Mouse (Mus musculus): ENCODE data around the gene Lgr5. TPM values are rescaled to one million over a fixed set of nuclear protein-coding genes. Genes with fewer than 3 reads are reported as not detected.

The Lgr5 gene
- polyA plus RNA-seq, 1 experiment, result 0.95 TPM

DNA sequence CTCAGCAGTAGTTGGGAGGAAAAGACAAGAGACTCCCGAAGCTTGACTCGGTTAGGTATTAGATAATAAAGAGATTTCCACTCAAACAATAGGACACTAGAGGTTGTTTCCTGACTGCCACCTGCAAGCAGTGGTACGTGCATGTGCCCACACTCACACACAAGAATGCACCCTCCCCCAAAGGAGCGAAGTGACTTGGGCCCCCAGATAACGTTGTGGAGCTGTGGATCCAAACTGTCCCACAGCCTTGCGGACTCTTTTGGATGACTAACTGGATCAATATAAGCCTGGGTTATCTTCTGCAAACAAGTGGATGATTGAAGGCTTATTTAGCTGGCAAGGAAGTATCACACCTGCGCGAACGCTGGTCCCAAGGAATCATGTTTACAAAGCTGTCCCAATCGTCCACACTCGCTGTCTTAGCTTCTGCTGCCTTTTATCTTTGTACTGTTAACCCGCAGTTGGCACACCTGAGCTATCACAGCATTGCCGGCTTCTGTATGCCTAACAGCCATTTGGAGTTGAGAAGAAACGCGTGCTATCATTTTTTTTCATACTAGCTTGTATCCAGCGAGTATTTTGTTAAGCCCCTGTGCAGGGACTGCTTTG is 81.8 kb downstream of the Lgr5 start:
- no peak for DNase-seq (ENCODE audit: low read depth)

DNA sequence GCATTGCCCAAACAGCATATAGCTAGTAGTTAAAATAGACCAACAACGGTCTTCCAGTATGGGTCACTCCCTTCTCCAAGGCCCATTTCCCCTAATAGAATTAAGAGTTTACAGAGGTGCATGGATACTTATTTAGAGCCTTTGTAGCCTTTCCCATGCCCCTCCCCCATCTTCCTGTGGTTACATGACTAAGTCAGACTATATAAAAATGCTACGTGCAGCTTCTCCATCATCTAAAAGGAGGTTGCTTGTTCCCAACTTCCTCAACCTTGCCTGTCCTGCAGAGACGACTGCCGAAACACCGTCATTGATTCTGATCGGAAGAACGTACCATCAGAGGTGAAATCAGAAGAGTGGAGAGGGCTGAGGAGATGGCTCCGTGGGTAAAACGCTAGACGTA is 82.4 kb downstream of the Lgr5 start:
- DNase-seq (ENCODE audit: low read depth), result no peak

DNA sequence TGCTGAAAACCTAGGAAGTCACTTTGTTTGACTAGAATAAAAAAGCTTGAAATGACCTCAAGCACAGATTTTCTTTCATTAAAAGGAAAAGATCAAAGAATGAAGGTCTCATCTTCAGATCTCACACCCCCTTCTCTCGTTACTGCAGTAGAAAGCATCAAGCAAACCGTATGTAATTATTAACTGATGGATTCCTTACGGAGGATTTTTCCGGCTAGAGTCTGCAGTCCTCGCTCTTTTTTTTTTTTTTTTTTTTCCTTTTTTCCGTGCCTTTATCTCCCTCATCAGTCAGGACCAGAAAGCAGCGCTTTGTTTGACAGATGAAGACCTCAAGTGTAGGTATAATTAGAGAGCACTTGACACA is 93.8 kb downstream of the Lgr5 start:
- DNase-seq (ENCODE audit: low read depth), result no peak

DNA sequence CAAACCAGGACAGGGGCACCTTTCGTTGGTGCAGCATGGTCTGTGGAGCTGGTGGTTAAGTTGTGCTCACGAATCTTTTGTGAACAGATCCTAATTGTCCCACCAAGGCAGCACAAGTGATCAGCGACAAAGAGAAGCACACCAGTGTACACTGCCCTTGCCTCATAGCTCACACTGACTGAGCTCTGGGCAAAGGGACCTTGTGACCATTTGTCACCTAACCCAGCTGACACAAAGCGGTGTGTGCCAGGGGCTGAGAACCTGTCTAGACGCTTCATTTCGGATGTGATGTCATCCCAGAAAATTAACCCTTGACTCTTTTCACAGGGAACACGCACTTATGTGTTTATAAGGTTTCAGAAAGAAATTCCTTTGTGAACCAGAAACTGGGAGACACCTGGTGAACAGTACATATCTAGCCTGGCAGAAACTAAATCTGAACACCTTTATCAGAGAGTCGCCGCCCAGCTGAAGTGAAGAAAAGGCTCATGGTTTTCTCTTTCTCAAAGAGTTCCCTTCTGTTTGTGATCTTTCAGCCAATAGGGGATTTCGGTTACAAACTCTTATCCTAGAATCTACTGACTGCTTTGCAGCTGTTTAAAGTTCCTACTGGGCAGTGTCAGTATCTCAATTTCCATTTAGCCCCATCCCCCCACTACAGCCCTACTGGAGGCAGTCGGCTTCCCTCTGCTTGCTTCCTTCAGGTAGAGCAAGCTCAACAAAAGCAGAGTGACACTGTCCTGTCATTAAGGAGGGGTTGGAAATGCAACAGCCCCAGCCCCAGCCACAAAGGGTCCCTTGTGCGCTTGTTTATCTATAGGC is 94.4 kb downstream of the Lgr5 start:
- DNase-seq (ENCODE audit: low read depth), result no peak

DNA sequence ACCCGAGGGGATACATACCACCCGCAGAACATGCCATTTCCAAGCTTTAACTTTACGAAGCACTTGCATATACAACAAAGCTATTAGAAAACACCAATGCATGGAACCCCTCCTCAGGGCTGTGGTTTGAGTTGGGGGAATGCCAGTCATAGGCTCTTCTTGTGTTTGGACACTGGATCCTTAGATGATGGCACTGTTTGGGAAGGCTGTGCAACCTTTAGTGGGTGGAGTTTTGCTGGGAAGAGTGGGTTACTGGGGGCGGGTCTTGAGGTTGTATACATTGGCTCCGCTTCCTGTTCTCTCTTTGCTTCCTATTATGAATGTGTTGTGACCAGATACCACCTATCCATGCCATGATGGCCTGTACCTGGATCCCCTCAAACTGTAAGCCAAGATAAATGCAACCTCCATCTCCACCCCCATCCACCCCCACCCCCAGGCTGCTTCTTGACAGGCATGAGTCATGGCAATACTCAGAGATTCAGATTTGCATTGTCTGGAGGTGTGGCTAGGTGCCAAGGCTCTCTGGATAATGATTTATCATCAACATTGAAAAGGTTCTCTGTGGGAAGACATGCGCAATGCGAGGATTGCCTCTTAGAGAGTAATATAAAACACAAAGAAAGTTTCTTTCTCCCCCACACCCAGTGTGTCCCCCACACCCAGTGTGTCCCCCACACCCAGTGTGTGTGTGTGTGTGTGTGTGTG is 95.6 kb downstream of the Lgr5 start:
- no peak for DNase-seq (ENCODE audit: low read depth)

DNA sequence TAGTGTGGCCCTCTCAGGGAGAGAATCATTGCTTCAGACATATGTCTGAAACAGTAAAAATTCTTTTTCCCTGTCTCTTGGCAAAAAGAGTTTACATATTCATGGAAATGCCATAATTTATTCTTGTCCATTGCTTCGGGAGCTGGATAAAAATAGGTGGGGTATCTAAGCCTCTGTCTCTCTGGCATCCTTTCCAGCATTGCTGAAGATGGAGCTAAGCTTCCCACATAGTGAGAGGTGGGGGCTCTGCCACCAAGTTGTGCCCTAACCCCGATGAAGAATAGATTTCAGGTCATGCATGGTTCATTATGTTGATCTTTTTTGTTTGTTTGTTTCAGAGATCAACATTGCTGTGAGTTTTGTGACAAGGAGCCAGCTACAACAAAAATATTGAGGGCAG is 102.0 kb downstream of the Lgr5 start:
- no peak for DNase-seq (ENCODE audit: low read depth)

DNA sequence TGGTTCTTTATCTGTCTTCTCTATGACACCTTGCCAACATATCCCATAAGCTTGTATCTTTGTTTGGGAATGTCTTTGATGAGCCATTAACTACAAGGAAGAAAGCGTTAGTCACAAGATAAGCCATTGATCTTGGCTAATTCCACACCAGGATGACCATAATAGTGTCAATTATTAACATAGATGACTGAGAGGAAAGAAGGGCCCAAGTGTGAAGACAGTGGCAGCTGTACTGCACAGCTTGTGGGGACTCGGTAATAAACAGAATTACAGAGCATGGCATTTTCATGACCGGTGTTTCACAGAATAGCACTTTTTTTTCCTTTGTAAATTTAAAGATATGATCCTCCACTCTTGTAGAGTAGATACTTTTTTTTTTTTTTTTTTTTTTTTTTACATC is 102.9 kb downstream of the Lgr5 start:
- no peak for DNase-seq (ENCODE audit: low read depth)

DNA sequence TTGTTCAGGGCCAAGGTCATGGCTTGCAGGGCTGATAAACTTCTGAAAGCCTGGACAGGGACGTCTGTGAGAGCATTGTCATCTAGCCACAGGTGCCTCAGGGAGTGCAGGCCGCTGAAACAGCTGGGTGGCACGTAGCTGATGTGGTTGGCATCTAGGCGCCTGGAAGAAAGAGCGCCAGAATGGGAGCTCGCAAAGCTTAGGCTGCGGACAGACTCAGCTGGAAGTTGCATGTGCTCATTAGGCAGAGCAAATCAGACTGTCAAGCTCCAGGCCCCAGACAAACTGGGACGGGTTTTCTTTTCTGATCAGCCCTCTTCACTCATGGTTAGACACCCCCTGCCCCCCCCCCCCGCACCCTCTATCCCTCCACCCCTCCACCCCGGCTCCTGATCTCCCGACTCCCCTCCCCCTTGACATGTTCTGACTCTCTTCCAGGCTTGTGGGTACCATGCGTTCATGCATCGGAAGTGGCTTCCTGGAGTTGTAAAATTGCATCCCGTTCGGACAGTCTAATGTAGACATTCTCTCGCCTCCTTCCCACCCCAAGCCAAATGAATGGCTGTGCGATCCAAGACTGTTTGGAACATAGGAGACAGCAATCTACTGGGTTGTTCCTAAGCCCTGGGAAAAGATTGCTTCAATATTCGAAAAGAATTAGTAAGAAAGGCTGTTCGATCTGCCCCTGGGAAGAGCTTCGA is 109.0 kb downstream of the Lgr5 start:
- DNase-seq (ENCODE audit: low read depth), result no peak

DNA sequence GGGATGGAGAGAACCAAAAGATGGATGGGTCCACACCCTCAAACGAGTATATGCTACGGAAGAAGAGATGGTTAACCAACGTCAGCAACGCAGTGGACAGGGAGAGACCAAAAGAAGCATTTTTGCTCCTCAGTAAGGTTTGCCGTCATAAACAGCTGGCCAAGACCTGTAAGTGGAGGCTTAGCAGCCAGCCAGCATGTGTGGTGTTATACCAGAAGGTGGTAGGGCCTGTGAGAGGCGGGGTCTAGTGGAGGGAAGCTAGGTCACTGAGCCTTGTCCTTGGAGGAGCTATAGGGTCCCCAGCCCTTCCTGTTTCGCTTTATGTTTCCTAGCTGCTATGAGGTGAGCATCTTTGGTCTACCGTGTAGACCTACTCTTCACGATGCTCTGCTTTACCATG is 111.1 kb downstream of the Lgr5 start:
- DNase-seq (ENCODE audit: low read depth), result no peak

DNA sequence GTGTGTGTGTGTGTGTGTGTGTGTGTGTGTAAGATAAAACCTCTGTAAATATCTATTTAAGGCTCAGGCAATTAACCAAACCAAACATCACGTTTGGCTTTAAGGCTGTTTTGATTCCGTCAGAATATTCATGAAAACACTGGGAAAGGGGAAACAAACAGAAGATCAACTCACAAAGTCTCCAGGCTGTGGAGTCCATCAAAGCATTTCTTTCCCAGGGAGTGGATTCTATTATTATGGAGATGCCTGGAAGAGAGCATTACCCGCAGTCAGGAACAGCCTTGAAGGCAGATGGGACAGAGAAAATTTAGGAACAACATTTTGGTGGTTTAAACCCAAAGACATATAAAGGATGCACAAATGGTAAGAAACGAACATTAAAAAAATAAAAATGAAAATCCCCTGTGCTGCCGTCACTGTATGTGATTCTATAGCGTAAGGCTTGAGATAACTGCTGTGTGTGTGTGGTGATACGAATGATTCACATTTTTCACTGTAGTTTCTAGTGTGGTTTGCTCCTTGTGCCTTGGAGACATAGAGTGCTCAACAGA is 112.5 kb downstream of the Lgr5 start:
- no peak for DNase-seq (ENCODE audit: low read depth)

DNA sequence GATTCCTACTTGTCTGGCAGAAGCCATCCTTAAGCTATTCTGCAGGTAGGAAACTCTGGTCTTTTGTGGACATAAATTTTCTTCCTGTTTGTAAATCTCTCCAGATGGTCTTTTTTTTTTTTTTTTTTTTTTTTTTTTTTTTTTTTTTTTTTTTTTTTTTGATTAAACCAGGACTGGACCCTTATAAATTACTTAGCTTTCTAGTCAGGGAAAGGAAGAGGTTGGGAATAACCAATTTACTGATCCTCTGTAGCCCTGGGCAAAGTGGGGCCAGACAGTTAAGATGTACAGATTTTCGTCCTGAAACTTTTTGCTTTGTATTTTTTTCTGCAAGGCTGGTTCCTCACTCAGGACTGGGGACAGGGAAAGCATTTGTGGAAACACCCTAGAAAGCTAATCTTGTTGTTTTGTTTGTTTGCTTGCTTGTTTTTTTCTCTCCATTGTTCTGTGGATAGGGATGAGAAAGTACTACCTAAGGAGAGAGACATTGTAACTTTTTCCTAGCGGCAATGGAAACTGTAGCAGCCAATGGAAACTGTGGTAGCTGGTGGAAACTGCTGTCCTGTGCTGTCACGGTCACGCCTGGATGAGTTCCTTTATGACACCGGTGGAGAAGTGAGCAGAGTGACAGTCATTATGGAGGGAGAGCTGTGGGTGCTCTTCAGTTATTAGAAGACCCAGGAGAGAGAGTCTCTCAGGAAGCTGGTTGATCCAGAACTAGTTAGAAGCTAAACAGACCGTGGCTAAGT is 114.2 kb downstream of the Lgr5 start:
- DNase-seq (ENCODE audit: low read depth), result no peak

DNA sequence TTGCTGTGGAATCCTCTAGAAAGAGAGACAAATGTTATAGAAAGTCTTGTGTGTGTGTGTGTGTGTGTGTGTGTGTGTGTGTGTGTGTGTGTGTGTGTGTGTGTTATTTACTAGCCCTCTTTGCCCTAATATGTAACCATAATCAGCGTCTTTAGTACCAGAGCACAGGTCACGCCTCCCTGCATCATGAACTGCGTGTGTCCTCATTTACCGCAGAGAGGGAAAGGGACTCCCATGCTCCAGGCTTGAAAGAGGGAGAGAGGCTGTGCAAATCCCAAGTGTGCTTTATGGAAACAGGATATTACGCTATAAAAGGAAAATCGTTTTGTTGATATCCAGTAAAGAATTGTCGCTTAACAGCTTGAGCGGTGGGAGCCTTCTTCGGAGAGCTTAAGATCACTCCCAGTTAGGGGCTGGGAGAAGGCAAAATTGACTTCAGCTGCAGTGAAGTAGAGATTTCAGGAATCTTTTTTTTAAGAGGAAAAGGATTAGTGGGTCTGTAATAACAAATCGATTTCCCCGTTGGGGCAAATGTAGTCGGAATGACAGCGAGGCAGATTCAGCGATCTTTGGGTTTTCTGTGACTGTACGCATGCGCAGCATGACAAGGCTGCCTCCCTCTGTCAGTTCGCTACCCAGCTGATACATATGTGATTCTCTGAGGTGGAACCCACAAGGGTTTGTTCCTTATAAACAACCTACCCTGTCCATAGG is 116.8 kb downstream of the Lgr5 start:
- no peak for DNase-seq (ENCODE audit: low read depth)

DNA sequence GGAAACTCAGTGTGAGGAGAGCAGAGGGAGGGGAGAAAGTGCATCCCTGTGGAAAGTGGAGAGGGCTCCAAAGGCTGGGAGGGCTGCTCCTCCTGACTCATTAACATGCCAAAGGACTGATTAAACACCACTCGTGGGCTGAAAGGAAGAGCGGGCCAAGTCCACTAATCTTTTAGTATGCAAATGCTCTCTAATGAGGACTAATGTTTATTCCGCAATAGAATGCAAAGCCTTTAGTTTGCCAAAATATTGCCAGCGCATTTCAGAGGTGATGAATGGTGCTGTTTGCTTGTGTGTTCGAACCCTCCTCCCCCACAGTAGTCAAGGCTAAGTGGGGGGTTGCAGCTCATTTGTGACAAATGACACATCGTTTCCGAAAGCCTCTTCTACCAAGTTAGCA is 118.5 kb downstream of the Lgr5 start:
- no peak for DNase-seq (ENCODE audit: low read depth)

DNA sequence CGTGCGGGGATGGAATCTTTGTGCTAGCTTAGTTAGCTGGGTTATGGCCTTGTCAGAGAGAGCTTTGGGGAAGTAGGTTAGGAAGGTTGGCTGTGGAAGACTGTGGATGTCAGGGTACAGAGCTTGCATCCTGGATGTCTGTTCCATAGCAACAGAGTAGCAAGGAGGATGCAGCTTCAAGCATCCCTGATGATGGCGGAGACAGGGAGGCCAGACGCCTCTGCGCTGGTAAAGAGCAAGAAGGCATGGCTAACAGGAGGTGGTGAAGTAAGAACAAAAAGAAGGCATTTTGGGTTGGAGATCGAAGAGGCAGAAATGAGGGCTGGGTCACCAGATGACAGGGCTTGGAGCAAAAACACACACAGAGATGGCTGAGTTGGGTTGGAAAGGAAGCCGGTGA is 118.9 kb downstream of the Lgr5 start:
- no peak for DNase-seq (ENCODE audit: low read depth)

DNA sequence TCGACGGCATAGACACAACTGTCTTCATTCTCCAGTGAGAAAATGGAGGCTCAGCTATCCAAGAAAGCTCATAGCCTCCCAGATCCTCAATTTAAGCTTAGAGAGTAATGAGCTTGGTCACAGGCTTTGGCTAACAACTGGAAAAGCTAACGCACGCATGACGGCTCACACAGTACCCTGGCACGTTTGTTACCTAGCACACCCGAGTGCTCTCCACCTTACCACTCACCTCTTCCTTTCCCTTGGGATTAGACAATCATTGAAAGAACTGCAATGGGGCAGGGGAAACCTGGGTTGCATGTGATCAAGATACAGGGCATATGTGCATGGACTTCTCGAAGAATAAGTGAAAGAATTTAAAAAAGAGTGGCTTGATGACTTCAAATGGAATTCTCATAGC is 119.6 kb downstream of the Lgr5 start:
- no peak for DNase-seq (ENCODE audit: low read depth)

DNA sequence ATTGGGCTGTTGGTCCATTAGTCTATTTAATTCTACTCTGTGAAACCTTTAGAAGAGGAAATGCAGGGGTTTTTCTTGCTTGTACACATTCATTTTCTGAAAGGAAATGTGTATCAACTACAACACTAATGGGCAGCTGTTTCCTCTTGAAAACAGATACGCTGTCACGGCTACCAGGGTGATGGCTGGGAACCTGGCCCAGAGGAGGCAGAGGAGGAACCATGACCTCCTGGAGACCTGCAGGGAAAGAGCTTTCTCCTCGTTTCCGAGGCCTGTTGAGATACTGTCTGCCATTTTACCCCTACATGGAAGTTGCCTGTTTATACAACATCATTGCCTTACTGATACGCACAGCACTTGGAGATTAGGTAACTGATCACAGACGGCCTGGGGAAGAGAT is 121.8 kb downstream of the Lgr5 start:
- no peak for DNase-seq (ENCODE audit: low read depth)

DNA sequence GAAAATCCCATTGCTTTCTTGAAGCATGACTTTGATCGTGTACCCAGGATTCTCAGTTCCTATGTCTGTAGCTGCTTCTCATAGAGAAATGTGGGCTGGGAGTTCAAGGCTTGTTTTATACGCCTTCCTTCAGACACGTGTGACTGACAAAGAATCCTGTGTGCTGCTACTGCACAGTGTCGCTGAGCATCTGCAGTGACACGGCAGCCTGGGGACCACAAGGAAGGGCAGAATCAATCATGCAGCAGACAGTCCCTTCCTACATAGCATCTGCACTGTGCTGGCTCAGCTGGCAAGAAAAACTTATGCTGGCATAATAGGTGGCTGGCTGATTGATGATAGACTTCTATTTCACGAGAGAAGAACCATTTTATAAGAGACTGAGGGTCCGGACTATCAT is 122.5 kb downstream of the Lgr5 start:
- no peak for DNase-seq (ENCODE audit: low read depth)

DNA sequence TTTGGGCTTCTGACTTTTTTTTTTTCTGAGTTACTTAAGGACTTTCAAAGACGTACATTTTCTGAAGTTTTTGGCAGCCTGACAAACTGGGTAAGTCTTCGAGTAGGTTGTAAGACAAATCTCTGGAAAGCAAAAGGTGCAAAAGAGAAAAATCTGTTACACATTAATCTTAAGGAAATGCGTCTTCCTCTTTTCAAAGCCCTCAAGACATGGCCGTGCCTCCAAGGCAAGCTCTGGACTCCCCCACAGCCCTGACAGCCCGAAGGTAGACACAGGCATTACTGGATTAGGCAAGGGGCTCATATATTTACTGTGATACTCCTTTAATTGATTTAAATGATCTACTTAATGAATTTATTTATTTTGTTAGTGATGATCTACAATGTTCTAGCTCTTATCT is 124.9 kb downstream of the Lgr5 start:
- DNase-seq (ENCODE audit: low read depth), result no peak

DNA sequence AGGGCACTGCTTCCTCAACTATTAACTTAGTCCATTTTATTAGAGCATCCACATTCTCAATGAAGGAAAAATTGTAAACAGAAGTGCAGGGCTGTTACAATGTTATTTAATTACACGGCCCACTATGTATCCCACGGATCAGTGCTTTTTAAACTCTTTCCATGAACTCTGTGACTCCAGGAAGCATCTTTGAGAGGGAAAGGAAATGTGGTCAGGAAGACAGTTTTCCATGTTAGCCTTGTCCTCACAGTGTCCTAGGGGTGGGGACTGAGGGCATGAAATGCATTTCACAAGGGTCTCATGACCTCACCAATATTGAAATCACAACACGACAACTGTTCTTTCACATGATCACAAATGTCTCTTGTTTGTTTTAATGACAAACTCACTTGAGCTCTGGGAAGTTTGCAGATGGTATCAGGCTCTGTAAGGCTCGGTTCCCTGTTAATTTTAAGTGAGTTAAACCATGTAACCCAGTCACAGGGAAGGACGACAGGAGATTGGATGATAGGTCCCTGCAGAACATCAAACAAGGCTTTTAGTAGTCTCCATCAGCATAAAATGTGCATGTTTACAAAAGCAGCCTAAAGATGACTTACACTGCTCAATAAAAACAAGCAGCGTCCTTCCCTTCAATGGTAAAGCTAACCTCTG is 130.1 kb downstream of the Lgr5 start:
- DNase-seq (ENCODE audit: low read depth), result no peak

DNA sequence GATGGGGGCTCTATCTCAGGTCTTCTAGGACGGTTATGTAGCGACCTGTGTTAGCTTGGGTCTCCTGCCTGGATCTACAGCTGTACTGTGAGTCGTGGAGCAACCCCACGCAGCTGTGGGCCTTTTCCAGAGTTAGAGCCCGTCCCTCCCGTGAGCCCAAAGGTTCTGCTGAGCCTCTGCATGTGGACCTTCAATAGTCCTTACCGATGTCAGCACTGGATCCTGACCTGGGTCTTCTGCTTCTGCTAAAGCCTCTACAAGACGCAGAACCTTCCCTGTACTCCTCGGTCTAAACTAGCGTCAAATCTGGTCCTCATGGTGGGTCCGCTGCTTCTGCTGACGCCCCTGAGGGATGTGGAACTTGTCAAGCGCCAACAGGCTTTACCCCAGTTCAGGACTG is 139.0 kb downstream of the Lgr5 start:
- no peak for DNase-seq (ENCODE audit: low read depth)

Measured in gonadal fat pad, adult 2 months (tissue).